Mouse (Mus musculus): Measurements from ENCODE around the gene Nsun3.

The Nsun3 gene

GRCm38 (mm10) chr16:62786621-62787331 lies at the start of gene Nsun3:
Gene Nsun3, minus strand, starts transcription at chr16:62786818.
- DNase-seq (ENCODE audit: low spot score) = peak; percentile 87

DNA sequence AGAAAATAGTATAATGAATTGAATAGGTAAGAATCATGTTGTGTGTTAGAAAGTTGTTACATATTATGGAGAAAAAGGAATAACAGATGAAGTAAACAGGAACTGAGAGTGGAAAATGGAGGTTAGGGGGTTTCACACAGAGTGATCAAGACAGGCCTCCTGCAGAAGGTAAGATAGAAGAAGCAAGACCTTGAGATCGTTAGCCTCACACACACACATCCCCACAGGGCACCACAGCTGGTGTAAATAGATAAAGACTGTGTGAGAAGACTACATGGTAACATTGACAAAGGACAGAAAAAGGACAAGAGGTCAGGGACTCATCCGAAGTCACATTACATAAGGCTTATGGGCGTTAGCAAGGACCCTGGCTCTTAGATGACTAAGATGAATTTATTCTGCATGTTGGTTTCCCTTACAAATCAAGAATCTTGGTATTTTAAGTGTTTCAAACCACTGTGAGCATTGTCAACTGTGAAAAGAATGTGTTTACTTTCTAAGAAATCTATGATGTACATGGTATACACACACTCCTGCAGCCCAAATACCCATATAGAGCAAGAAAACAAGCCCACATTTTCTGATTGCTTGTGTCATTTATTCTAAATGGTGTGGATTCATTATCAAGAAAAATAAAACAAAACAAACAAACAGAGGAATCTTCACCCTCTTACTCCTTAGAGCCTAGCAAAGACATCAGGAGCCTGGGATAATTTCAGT lies 47.6 kb upstream of the Nsun3 start:
- DNase-seq (ENCODE audit: low spot score) = no peak

DNA sequence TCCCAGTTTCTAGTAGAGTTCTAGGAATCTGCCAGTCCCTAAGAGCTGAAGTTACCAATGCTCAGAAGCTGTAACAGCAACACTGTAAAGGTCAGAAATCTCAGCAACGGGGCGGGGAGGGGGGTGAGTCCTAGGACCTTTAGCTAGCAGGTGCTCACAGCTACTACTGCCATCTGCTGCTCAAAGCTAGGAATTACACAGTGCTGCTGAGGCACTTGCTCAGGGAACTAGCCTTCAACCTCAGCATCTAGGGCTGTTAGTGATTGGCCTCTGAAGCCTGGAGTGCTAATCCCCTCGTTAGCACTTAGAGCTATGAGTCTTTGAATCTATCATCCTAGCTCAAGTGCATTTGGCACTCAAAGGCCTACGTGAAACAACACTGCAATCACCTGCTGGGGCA lies 45.9 kb upstream of the Nsun3 start:
- no peak for DNase-seq (ENCODE audit: low spot score)

DNA sequence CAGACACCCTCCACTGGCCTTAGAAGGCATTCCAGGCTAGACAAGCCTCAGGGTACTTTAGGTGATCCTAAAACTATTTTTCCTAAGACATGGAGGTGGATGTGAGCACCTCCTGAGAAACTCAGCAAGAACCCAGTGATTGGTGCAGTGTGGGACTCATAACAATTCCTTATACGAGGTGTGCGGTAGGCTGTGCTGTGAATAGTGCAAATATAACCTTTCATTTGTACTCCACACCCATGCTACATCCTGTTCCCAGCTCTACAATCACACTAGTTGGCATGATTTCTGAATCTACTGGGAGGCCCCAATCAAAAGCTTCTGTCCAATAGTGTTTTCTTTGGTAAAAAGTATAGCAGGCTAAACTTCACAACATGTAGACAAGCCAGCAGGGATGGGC lies 45.4 kb upstream of the Nsun3 start:
- no peak for DNase-seq (ENCODE audit: low spot score)

DNA sequence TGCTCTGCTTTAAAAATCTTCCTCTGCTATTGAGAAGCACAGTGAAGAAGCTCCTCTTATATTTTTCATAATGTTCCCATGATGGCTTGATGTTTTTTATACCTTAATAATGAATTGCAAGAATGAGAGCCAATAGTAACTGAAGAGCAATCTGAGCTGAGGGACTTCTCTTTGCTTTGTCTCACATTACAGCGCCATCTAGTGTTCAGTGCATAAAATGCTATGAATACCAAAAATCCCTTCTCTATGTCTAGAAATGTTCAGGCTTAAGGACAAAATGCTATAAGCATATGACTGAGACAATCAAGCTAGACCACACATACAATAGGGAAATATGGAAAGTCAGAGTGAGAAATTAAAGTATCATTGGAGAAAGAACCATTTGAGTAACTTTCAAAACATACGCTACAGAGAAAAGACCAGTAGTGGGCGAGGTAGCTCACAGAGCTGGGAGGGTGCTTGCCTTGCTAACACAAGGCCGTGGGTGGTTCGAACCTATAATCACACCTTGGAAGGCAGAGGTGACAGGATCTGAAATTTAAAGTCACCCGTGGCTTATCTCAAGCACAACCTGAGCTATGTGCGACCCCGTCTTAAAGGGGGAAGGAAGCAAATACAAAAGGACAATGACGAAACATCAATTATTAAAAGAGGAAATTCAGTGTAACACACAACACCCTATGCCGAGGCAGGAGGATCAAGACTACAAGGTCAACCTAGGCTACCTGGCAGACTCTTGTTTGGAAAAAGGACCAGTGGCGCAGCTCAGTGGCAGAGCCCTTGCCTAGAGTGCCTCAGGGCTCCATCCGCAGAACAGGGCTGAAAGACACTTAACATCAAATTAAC lies 39.8 kb upstream of the Nsun3 start:
- no peak for DNase-seq (ENCODE audit: low spot score)

- no peak for DNase-seq (ENCODE audit: low spot score)
Measured at GRCm38 (mm10) chr16:62822472-62822871, 35.9 kb upstream of the Nsun3 start.

DNA sequence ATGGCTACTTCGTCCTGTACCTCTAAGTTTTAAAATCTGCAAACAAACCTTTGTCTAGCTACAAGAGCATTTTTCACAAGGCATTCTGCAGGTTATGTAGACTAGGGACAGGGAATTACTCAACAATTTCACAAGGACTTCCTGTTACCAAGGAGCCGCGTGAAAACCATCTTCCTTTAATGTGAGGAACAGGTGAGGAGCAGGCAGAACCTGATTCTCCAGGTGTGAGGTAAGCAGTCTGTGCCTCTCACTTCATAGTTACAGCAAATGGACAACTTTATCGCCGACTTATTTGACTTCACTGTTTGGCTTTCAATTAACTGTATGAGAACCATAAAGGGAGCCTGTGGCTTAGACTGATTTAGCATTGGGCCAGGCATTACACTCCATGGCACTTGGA lies 27.9 kb upstream of the Nsun3 start, which contains the start of gene Stx19:
Stx19 (plus strand) TSS at position 186 of the 400 bp plus-strand sequence.
- DNase-seq (ENCODE audit: low spot score) = no peak

GRCm38 (mm10) chr16:62813790-62814189 lies 27.2 kb upstream of the Nsun3 start:
- no peak for DNase-seq (ENCODE audit: low spot score)

DNA sequence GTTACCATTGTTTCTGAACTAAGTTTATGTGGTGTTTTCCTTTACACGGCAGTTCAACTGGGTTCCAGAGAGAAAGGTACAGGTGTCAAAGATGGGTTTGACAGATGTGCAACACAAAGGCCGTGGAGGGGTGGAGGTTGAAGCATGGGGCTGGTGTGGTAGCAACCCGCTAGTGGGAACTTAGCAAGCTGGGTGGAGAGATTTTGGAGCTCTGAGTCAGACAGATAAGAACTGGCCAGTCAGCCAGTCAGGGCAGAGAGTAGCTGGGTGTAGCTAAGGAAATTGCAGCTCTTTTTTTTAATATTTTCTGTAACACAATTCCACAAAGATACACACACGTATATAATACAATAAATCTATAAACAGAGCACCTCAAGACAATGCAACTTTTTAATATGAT lies 24.2 kb upstream of the Nsun3 start:
- no peak for DNase-seq (ENCODE audit: low spot score)

GRCm38 (mm10) chr16:62807249-62807979 lies 20.8 kb upstream of the Nsun3 start:
- DNase-seq (ENCODE audit: low spot score) = no peak

GRCm38 (mm10) chr16:62804621-62805020 lies 18.0 kb upstream of the Nsun3 start:
- DNase-seq (ENCODE audit: low spot score) = no peak

- DNase-seq (ENCODE audit: low spot score) = no peak
Measured at GRCm38 (mm10) chr16:62799839-62800238, 13.2 kb upstream of the Nsun3 start.

DNA sequence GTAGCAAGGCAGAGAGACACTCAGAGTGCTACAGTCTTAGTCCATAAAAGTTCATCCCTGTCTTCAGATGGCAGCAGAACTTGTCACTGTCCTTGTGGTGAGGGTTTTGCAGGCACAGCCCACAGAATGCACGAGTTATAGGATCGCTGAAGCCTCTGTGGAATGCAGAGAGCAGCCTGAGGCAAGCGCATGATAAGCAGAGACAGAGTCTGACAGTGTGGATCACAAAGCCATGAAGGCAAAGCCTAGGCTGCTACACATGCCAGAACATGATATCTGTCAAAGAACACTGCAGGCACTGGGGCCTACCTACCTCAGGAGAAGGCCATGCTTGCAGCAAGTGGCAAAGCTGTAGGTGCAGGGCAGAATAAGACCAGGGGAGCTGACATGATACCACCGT lies 12.8 kb upstream of the Nsun3 start:
- DNase-seq (ENCODE audit: low spot score) = no peak

GRCm38 (mm10) chr16:62798808-62799207 lies 12.2 kb upstream of the Nsun3 start:
- DNase-seq (ENCODE audit: low spot score) = no peak

DNA sequence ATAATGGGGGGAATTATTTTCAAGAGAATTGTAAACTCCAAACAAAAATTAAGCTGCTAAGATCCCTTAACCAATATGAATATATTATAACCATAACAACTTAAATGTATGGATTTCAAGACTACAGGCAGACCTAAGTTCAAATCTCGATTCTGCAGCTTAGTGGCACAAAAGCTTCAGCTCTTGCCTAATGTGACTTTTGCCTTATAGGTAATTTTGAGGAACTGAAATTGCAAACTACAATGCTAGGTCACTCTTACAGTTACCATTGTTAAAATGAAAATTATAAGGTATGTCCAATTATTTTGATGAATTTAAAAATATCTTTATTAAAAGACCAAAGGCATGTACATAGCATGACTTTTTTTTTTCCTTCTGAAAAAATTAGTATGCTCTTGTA lies 10.0 kb upstream of the Nsun3 start:
- no peak for DNase-seq (ENCODE audit: low spot score)

DNA sequence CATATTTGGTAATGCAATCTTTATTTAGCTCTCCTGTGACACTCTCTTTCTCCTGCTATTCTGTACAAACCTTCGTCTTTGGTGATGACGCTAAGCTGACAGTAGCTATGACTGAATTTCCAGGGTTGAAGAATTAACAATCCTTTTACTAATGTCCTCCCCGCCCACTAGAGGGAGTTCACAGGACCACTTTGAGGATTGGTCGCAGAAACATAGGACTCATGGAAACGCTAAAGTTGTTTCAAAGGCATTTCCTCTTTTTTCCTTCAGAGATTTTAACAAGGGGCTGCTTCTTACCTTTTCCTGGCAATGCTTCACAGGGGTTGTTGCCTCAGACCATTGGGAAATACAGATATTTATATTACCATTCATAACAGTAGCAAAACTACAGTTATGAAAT lies 4.4 kb downstream of the Nsun3 start:
- no peak for DNase-seq (ENCODE audit: low spot score)

DNA sequence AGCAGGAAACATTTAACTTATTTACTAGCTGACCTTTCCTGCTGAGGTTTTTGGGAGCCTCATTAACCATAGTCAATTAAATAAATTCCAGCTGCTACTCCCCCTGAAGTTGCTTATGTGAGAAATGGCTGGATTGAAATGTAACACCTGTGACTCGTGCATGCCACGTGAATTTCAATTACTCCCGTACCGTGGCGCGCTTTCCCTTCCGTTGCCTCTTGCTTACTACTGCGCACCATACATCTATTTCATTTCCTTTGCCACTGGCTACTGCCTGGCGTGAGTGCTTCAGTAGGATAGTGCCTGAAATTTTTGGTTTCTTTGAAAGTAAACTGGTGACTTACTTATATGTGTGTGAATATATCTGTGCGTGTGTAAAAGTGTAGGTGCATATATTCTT lies 8.3 kb downstream of the Nsun3 start:
- DNase-seq (ENCODE audit: low spot score) = no peak

DNA sequence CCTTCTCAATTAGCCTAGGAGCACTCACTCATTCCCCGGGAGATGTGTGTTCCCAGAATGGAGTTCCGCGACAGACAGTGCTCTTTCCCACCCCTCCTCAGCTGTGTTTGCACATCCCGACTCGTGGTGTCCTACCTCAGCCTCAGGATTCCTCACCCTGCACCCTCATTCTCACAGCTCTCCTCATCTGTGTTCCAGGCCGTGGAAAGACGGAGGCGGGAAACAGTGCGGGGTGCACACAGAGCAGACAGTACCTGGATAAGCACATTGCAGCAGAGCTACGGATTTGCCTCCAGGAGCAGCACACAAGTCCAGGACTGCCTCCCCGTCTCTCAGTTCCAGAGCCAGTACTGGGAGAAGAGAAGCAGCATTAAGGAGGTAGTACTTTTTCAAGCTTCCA lies 10.6 kb downstream of the Nsun3 start:
- no peak for DNase-seq (ENCODE audit: low spot score)

GRCm38 (mm10) chr16:62773462-62773861 lies 13.2 kb downstream of the Nsun3 start:
- DNase-seq (ENCODE audit: low spot score) = no peak

- no peak for DNase-seq (ENCODE audit: low spot score)
Measured at GRCm38 (mm10) chr16:62758340-62758739, 28.3 kb downstream of the Nsun3 start.

- no peak for DNase-seq (ENCODE audit: low spot score)
Measured at GRCm38 (mm10) chr16:62755307-62755706, 31.3 kb downstream of the Nsun3 start.

DNA sequence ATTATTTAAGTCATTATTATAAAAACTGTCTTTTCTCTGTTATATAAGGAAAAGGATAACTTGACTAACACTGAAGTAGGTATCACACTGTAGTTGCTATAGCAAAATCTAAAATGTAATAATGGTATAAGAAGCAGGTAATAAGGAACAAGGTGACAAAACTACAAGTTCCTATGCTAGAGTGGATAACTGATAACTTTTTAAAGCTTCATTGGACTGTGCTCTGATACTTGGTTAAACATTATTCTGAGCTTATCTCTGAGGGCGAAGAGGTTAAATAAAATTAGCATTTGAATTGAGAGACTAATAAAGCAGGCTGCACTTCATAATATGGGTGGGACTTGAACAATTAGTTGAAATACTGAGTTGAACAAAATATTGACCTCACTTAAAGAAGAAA lies 33.0 kb downstream of the Nsun3 start:
- DNase-seq (ENCODE audit: low spot score) = no peak
